ENCODE assay signal across 12 mouse cellular contexts in the genomic region with DNA sequence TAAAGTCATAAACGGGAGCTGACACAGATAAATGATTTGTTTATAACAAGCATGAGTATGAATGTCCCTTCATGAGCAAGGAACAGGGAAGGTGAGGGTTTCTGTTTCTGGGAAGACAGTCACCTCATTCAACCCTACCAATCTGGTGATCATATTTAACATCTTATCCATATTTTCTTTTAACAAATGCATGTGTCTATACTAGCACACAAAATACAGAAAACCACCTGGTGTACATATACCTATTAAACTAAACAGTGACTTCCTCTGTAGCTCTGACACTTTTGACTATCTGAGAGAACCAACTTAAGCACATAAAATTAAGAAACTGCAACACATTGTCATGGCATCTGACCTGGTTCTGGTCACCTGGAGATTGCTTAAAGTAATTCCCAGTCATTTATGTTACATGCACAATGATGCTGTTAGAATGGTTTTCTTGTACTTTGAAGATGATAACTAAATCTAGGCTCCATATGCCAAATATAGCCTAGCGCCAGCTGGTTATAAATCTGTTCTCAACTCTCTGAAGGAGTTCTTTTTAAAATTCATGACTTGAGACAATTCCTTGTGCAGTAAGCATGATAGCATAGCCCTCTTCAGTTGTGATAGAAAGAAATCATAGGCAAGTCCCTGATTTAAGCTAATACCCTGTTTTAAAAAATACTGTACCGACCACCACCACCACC.
DNase-seq lines count a peak whose midpoint lies in the region.
"Had no signal": no experiment of that assay in that cellular context is flagged by ENCODE, and none has a peak within 500 bp of the region (broad histone marks: within the 10 kb centered on the region; RNA-seq: fewer than 3 reads in every experiment).

No protein-coding gene starts in this region.

- peak; percentile 4 to 7 for DNase-seq in cerebellum, postnatal 10 days
- DNase-seq in cerebellum, adult 9-10 months: no peak
- peak; percentile 87 for DNase-seq in brain, adult 2 months (ENCODE audit: low read depth, low spot score)
- DNase-seq in layer of hippocampus, adult 18-20 months (ENCODE audit: low spot score in 2 of 2): peak; percentile 66 to 80
- DNase-seq in left cerebral cortex, postnatal 14 days (ENCODE audit: low spot score in 2 of 2): peak; percentile 79 to 84
- no peak for DNase-seq in lung, postnatal 10 days
- no peak for DNase-seq in gastrocnemius, postnatal 4 days (ENCODE audit: low spot score in 2 of 2)
- DNase-seq in T-cell, adult 2 months (ENCODE audit: low spot score): no peak
- DNase-seq: cerebellum, adult 11-12 months; kidney, adult 11 months; kidney, postnatal 25 days; liver, embryonic 13.5 days had no signal

- intact Hi-C loops in left cerebral cortex, postnatal 14 days (cut with DNase I): loop anchor here (2.0 kb wide), 1 partner anchor 846 kb away; no protein-coding TSS in a partner anchor

Comparison
In these comparisons a context has a peak if more than half of its experiments do, and no peak if none do; other contexts are left out.
1. DNase-seq: peak in cerebellum, postnatal 10 days (2 of 2), brain, adult 2 months (single experiment), layer of hippocampus, adult 18-20 months (2 of 2) and left cerebral cortex, postnatal 14 days (2 of 2); none in cerebellum, adult 9-10 months (single experiment), lung, postnatal 10 days (single experiment), gastrocnemius, postnatal 4 days (0 of 2) and T-cell, adult 2 months (single experiment).